Mouse (Mus musculus) lung, adult 2 months (tissue): ENCODE results near the gene Prkce.

Source experiments
- CTCF ChIP-seq: fragments of 200-500 bp; IDR thresholded peaks from 2 replicates; pipeline ENCODE4 v1.5.1; 2011; ENCODE audit warnings: mild to moderate bottlenecking, low read length, control low read depth; ENCODE audit not compliant: insufficient read depth
- POLR2A ChIP-seq: fragments of 200-500 bp; IDR thresholded peaks from 2 replicates; pipeline ENCODE4 v1.6.1; 2011; ENCODE audit warnings: low read depth, mild to moderate bottlenecking, control low read depth, low read length, borderline replicate concordance; ENCODE audit errors: extremely low read depth

- no peak for TF ChIP-seq CTCF
- no peak for TF ChIP-seq POLR2A
Observed at GRCm38 (mm10) chr17:86279751-86280150, 112.2 kb downstream of the Prkce start.
